Mouse (Mus musculus): ENCODE measurements around the gene Prmt8.

- TF ChIP-seq TCF12 (IDR thresholded peaks at IDR 0.05; ENCODE audit: low read depth, low read length) (no peak), CTCF (IDR thresholded peaks at IDR 0.05 in 2 of 3, conservative IDR thresholded peaks at IDR 0.05 in 1 of 3; ENCODE audit: control insufficient read depth in 1 of 3, insufficient read depth in 1 of 3, low read depth in 2 of 3, low read length in 3 of 3, poor library complexity in 1 of 3, severe bottlenecking in 1 of 3) (no peak), NRF1 (IDR thresholded peaks at IDR 0.05; ENCODE audit: insufficient read depth, low read depth, low read length, poor library complexity, severe bottlenecking) (no peak), HCFC1 (IDR thresholded peaks at IDR 0.05; ENCODE audit: low read depth, low read length) (no peak), GATA1 (IDR thresholded peaks at IDR 0.05; ENCODE audit: low read depth, low read length) (no peak), POLR2AphosphoS2 (IDR thresholded peaks at IDR 0.05; ENCODE audit: low read length) (no peak), RCOR1 (IDR thresholded peaks at IDR 0.05; ENCODE audit: low read depth, low read length) (no peak), E2F4 (IDR thresholded peaks at IDR 0.05; ENCODE audit: borderline replicate concordance, low read depth, low read length) (no peak), NELFE (IDR thresholded peaks at IDR 0.05; ENCODE audit: low read depth, low read length) (no peak)
Measured at GRCm38 (mm10) chr6:127740711-127741110, 28.6 kb downstream of the Prmt8 start.
